Mouse (Mus musculus): ENCODE results near the gene Nat10. TPM values are rescaled to one million over a fixed set of nuclear protein-coding genes. Genes with fewer than 3 reads are reported as not detected.

Gene Nat10
- polyA plus RNA-seq, 1 experiment = 0.52 TPM

- H3K9me3 ChIP-seq (ENCODE audit: control insufficient read depth, low read length) = no peaks in the 10 kb centered on the region
- no peak overlapping the region for H3K4me3 ChIP-seq (replicated peaks)
- H3K36me3 ChIP-seq (ENCODE audit: control insufficient read depth) = peaks cover 88% of the 10 kb centered on the region
- peaks cover 5% of the 10 kb centered on the region for H3K4me1 ChIP-seq (ENCODE audit: control insufficient read depth)
- TF ChIP-seq GATA1 (IDR thresholded peaks at IDR 0.05; ENCODE audit: low read length) = no peak
- no peak for TF ChIP-seq TAL1 (IDR thresholded peaks at IDR 0.05; ENCODE audit: low read length)
- no peaks in the 10 kb centered on the region for H3K27me3 ChIP-seq (ENCODE audit: control insufficient read depth)
These were observed 12.0 kb downstream of the Nat10 start for GRCm38 (mm10) chr2:103749091-103749490.

- Histone ChIP-seq H3K4me3 (replicated peaks) (no peak overlapping the region), H3K4me1 (ENCODE audit: control insufficient read depth) (peaks cover 5% of the 10 kb centered on the region), H3K9me3 (ENCODE audit: control insufficient read depth, low read length) (no peaks in the 10 kb centered on the region), H3K36me3 (ENCODE audit: control insufficient read depth) (peaks cover 88% of the 10 kb centered on the region), H3K27me3 (ENCODE audit: control insufficient read depth) (no peaks in the 10 kb centered on the region)
- TF ChIP-seq TAL1 (IDR thresholded peaks at IDR 0.05; ENCODE audit: low read length) (no peak), GATA1 (IDR thresholded peaks at IDR 0.05; ENCODE audit: low read length) (no peak)
These were observed 13.2 kb downstream of the Nat10 start for GRCm38 (mm10) chr2:103747891-103748290.

GRCm38 (mm10) chr2:103746761-103747160, 14.3 kb downstream of the Nat10 start:
- TF ChIP-seq TAL1 (IDR thresholded peaks at IDR 0.05; ENCODE audit: low read length) (no peak), GATA1 (IDR thresholded peaks at IDR 0.05; ENCODE audit: low read length) (no peak)
- Histone ChIP-seq H3K27me3 (ENCODE audit: control insufficient read depth) (no peaks in the 10 kb centered on the region), H3K9me3 (ENCODE audit: control insufficient read depth, low read length) (no peaks in the 10 kb centered on the region), H3K4me1 (ENCODE audit: control insufficient read depth) (peaks cover 5% of the 10 kb centered on the region), H3K4me3 (replicated peaks) (no peak overlapping the region), H3K36me3 (ENCODE audit: control insufficient read depth) (peaks cover 89% of the 10 kb centered on the region)

GRCm38 (mm10) chr2:103746096-103746495, 15.0 kb downstream of the Nat10 start:
- Histone ChIP-seq H3K4me1 (ENCODE audit: control insufficient read depth) (peaks cover 5% of the 10 kb centered on the region), H3K27me3 (ENCODE audit: control insufficient read depth) (no peaks in the 10 kb centered on the region), H3K9me3 (ENCODE audit: control insufficient read depth, low read length) (no peaks in the 10 kb centered on the region), H3K4me3 (replicated peaks) (no peak overlapping the region), H3K36me3 (ENCODE audit: control insufficient read depth) (peaks cover 87% of the 10 kb centered on the region)
- no peak for TF ChIP-seq TAL1 (IDR thresholded peaks at IDR 0.05; ENCODE audit: low read length)
- no peak for TF ChIP-seq GATA1 (IDR thresholded peaks at IDR 0.05; ENCODE audit: low read length)

GRCm38 (mm10) chr2:103745481-103745880, 15.6 kb downstream of the Nat10 start:
- peaks cover 5% of the 10 kb centered on the region for H3K4me1 ChIP-seq (ENCODE audit: control insufficient read depth)
- TF ChIP-seq GATA1 (IDR thresholded peaks at IDR 0.05; ENCODE audit: low read length) (no peak), TAL1 (IDR thresholded peaks at IDR 0.05; ENCODE audit: low read length) (no peak)
- H3K27me3 ChIP-seq (ENCODE audit: control insufficient read depth) = no peaks in the 10 kb centered on the region
- H3K36me3 ChIP-seq (ENCODE audit: control insufficient read depth) = peaks cover 86% of the 10 kb centered on the region
- H3K9me3 ChIP-seq (ENCODE audit: control insufficient read depth, low read length) = no peaks in the 10 kb centered on the region
- no peak overlapping the region for H3K4me3 ChIP-seq (replicated peaks)

GRCm38 (mm10) chr2:103743988-103744387, 17.1 kb downstream of the Nat10 start:
- peaks cover 84% of the 10 kb centered on the region for H3K36me3 ChIP-seq (ENCODE audit: control insufficient read depth)
- no peaks in the 10 kb centered on the region for H3K27me3 ChIP-seq (ENCODE audit: control insufficient read depth)
- peaks cover 5% of the 10 kb centered on the region for H3K4me1 ChIP-seq (ENCODE audit: control insufficient read depth)
- no peaks in the 10 kb centered on the region for H3K9me3 ChIP-seq (ENCODE audit: control insufficient read depth, low read length)
- TF ChIP-seq GATA1 (IDR thresholded peaks at IDR 0.05; ENCODE audit: low read length) (no peak), TAL1 (IDR thresholded peaks at IDR 0.05; ENCODE audit: low read length) (no peak)
- no peak overlapping the region for H3K4me3 ChIP-seq (replicated peaks)

- H3K4me3 ChIP-seq (replicated peaks) = no peak overlapping the region
- H3K27me3 ChIP-seq (ENCODE audit: control insufficient read depth) = no peaks in the 10 kb centered on the region
- peaks cover 5% of the 10 kb centered on the region for H3K4me1 ChIP-seq (ENCODE audit: control insufficient read depth)
- H3K36me3 ChIP-seq (ENCODE audit: control insufficient read depth) = peaks cover 85% of the 10 kb centered on the region
- TF ChIP-seq TAL1 (IDR thresholded peaks at IDR 0.05; ENCODE audit: low read length) (no peak), GATA1 (IDR thresholded peaks at IDR 0.05; ENCODE audit: low read length) (no peak)
- H3K9me3 ChIP-seq (ENCODE audit: control insufficient read depth, low read length) = no peaks in the 10 kb centered on the region
These were observed 17.5 kb downstream of the Nat10 start for GRCm38 (mm10) chr2:103743536-103743935.

GRCm38 (mm10) chr2:103742821-103743220, 18.2 kb downstream of the Nat10 start:
- Histone ChIP-seq H3K4me1 (ENCODE audit: control insufficient read depth) (peaks cover 5% of the 10 kb centered on the region), H3K9me3 (ENCODE audit: control insufficient read depth, low read length) (no peaks in the 10 kb centered on the region), H3K4me3 (replicated peaks) (no peak overlapping the region), H3K27me3 (ENCODE audit: control insufficient read depth) (no peaks in the 10 kb centered on the region), H3K36me3 (ENCODE audit: control insufficient read depth) (peaks cover 80% of the 10 kb centered on the region)
- TF ChIP-seq TAL1 (IDR thresholded peaks at IDR 0.05; ENCODE audit: low read length) (no peak), GATA1 (IDR thresholded peaks at IDR 0.05; ENCODE audit: low read length) (no peak)

GRCm38 (mm10) chr2:103731423-103731822, 29.6 kb downstream of the Nat10 start:
- Histone ChIP-seq H3K9me3 (ENCODE audit: control insufficient read depth, low read length) (no peaks in the 10 kb centered on the region), H3K4me3 (replicated peaks) (no peak overlapping the region), H3K27me3 (ENCODE audit: control insufficient read depth) (no peaks in the 10 kb centered on the region), H3K36me3 (ENCODE audit: control insufficient read depth) (peaks cover 93% of the 10 kb centered on the region), H3K4me1 (ENCODE audit: control insufficient read depth) (no peaks in the 10 kb centered on the region)
- no peak for TF ChIP-seq GATA1 (IDR thresholded peaks at IDR 0.05; ENCODE audit: low read length)
- TF ChIP-seq TAL1 (IDR thresholded peaks at IDR 0.05; ENCODE audit: low read length) = no peak

GRCm38 (mm10) chr2:103730999-103731398, 30.1 kb downstream of the Nat10 start:
- Histone ChIP-seq H3K9me3 (ENCODE audit: control insufficient read depth, low read length) (no peaks in the 10 kb centered on the region), H3K4me1 (ENCODE audit: control insufficient read depth) (no peaks in the 10 kb centered on the region), H3K36me3 (ENCODE audit: control insufficient read depth) (peaks cover 95% of the 10 kb centered on the region), H3K27me3 (ENCODE audit: control insufficient read depth) (no peaks in the 10 kb centered on the region), H3K4me3 (replicated peaks) (no peak overlapping the region)
- TF ChIP-seq GATA1 (IDR thresholded peaks at IDR 0.05; ENCODE audit: low read length) = no peak
- TF ChIP-seq TAL1 (IDR thresholded peaks at IDR 0.05; ENCODE audit: low read length) = no peak

All from erythroblast, embryonic 14.5 days (primary cell).